Mouse (Mus musculus) lung, adult 2 months (tissue): ENCODE results near the gene Fbxo11. TPM values are rescaled to one million over a fixed set of nuclear protein-coding genes. Genes with fewer than 3 reads are reported as not detected.

ENCODE experiments used
- DNase-seq: peaks from one replicate; pipeline ENCODE4 v3.0.0; 2022
- H3K4me1 ChIP-seq: fragments of 200-500 bp; 2 replicates; pipeline ENCODE4 v1.6.1; 2011; ENCODE audit warnings: low read length; ENCODE audit not compliant: control insufficient read depth, insufficient read depth
- H3K4me3 ChIP-seq: fragments of 200-500 bp; replicated peaks from 2 replicates; pipeline ENCODE3; 2011; ENCODE audit warnings: low read depth, mild to moderate bottlenecking, control low read depth, low read length; ENCODE audit errors: extremely low read depth
- CTCF ChIP-seq: fragments of 200-500 bp; IDR thresholded peaks from 2 replicates; pipeline ENCODE4 v1.5.1; 2011; ENCODE audit warnings: mild to moderate bottlenecking, low read length, control low read depth; ENCODE audit not compliant: insufficient read depth
- POLR2A ChIP-seq: fragments of 200-500 bp; IDR thresholded peaks from 2 replicates; pipeline ENCODE4 v1.6.1; 2011; ENCODE audit warnings: low read depth, mild to moderate bottlenecking, control low read depth, low read length, borderline replicate concordance; ENCODE audit errors: extremely low read depth
- WGBS: fragments of 180-500 bp; shearing (Covaris S2); methylation state at CpG from one replicate; pipeline ENCODE4 v1.1.7; 2018; 5-methylcytosine and 5-hydroxymethylcytosine counted together
- polyA plus RNA-seq: library from polyadenylated mRNA; depleted of rRNA; stranded (reverse); fragments of >200 nt; gene quantifications from 2 replicates; pipeline ENCODE4 v1.2.3, GENCODE M21; 2012

The Fbxo11 gene
- polyA plus RNA-seq, 1 experiment, result 37.7 TPM

GRCm38 (mm10) chr17:88097543-88097942, 32.5 kb upstream of the Fbxo11 start:
- no peaks in the 10 kb centered on the region for H3K4me1 ChIP-seq
- WGBS, result 89% methylated on average over 3 of the region's 3 CpGs
- TF ChIP-seq POLR2A (no peak), CTCF (no peak)
- H3K4me3 ChIP-seq, result no peak overlapping the region
- DNase-seq, result no peak

GRCm38 (mm10) chr17:88096809-88097399, 31.8 kb upstream of the Fbxo11 start:
- H3K4me3 ChIP-seq, result no peak overlapping the region
- DNase-seq, result no peak
- no peaks in the 10 kb centered on the region for H3K4me1 ChIP-seq
- 67% methylated on average over 12 of the region's 12 CpGs for WGBS
- TF ChIP-seq CTCF, result no peak
- no peak for TF ChIP-seq POLR2A

GRCm38 (mm10) chr17:88095517-88096198, 30.6 kb upstream of the Fbxo11 start:
- no peak for DNase-seq
- TF ChIP-seq CTCF (no peak), POLR2A (no peak)
- Histone ChIP-seq H3K4me1 (no peaks in the 10 kb centered on the region), H3K4me3 (no peak overlapping the region)
- 88% methylated on average over 10 of the region's 10 CpGs for WGBS

- TF ChIP-seq CTCF, result no peak
- no peak for TF ChIP-seq POLR2A
- H3K4me1 ChIP-seq, result no peaks in the 10 kb centered on the region
- no peak overlapping the region for H3K4me3 ChIP-seq
- WGBS, result 85% methylated on average over 12 of the region's 12 CpGs
- no peak for DNase-seq
These were observed 29.2 kb upstream of the Fbxo11 start for GRCm38 (mm10) chr17:88094327-88094726.

- no peak for DNase-seq
- TF ChIP-seq CTCF (no peak), POLR2A (no peak)
- Histone ChIP-seq H3K4me3 (no peak overlapping the region), H3K4me1 (no peaks in the 10 kb centered on the region)
- WGBS, result 83% methylated on average over 10 of the region's 10 CpGs
These were observed 28.7 kb upstream of the Fbxo11 start for GRCm38 (mm10) chr17:88093798-88094197.

GRCm38 (mm10) chr17:88085976-88086375, 20.9 kb upstream of the Fbxo11 start:
- Histone ChIP-seq H3K4me3 (no peak overlapping the region), H3K4me1 (no peaks in the 10 kb centered on the region)
- DNase-seq, result no peak
- 89% methylated on average over 11 of the region's 11 CpGs for WGBS
- TF ChIP-seq POLR2A (no peak), CTCF (no peak)

- WGBS, result 80% methylated on average over 6 of the region's 6 CpGs
- no peak for DNase-seq
- no peak for TF ChIP-seq CTCF
- no peak for TF ChIP-seq POLR2A
- Histone ChIP-seq H3K4me1 (no peaks in the 10 kb centered on the region), H3K4me3 (no peak overlapping the region)
These were observed 16.4 kb upstream of the Fbxo11 start for GRCm38 (mm10) chr17:88081446-88081845.

GRCm38 (mm10) chr17:88079771-88080170, 14.7 kb upstream of the Fbxo11 start:
- no peak for DNase-seq
- 86% methylated on average over 8 of the region's 8 CpGs for WGBS
- H3K4me1 ChIP-seq, result no peaks in the 10 kb centered on the region
- H3K4me3 ChIP-seq, result no peak overlapping the region
- no peak for TF ChIP-seq CTCF
- no peak for TF ChIP-seq POLR2A

- WGBS, result 68% methylated on average over 7 of the region's 7 CpGs
- H3K4me1 ChIP-seq, result no peaks in the 10 kb centered on the region; the same call in 1 of the 2 replicates
- DNase-seq, result no peak
- TF ChIP-seq CTCF (no peak), POLR2A (no peak)
- no peak overlapping the region for H3K4me3 ChIP-seq
These were observed 7.0 kb upstream of the Fbxo11 start for GRCm38 (mm10) chr17:88072047-88072446.
